Mouse (Mus musculus) cerebellum, adult 2 months (tissue): Measurements from ENCODE around the gene Nsd2. TPM values are rescaled to one million over a fixed set of nuclear protein-coding genes. Genes with fewer than 3 reads are reported as not detected.
"Not testable (repeated sequence)": the region's sequence is repeated elsewhere in the genome, so short reads cannot be mapped to it uniquely, and the experiment has no call there.

Experiments
- DNase-seq, 2 experiments: peaks; one replicate each; pipeline ENCODE4 v3.0.0; 2021
- H3K27ac ChIP-seq: fragments of 200-500 bp; 2 replicates; pipeline ENCODE4 v1.5.1; 2012; ENCODE audit warnings: low read length, control low read depth, inconsistent platforms; ENCODE audit not compliant: insufficient read depth
- H3K27me3 ChIP-seq: fragments of 200-500 bp; 2 replicates; pipeline ENCODE4 v1.6.1; 2012; ENCODE audit warnings: inconsistent platforms, mild to moderate bottlenecking, low read length, moderate library complexity; ENCODE audit not compliant: control insufficient read depth, insufficient read depth
- H3K4me1 ChIP-seq: fragments of 200-500 bp; 2 replicates; pipeline ENCODE4 v1.6.1; 2011; ENCODE audit warnings: low read length; ENCODE audit not compliant: control insufficient read depth, insufficient read depth
- H3K4me3 ChIP-seq: fragments of 200-500 bp; replicated peaks from 2 replicates; pipeline ENCODE3; 2011; ENCODE audit warnings: mild to moderate bottlenecking, low read depth, low read length, control low read depth; ENCODE audit not compliant: insufficient read depth
- CTCF ChIP-seq: fragments of 200-500 bp; IDR thresholded peaks from 2 replicates; pipeline ENCODE4 v1.5.1; 2011; ENCODE audit warnings: low read depth, mild to moderate bottlenecking, control low read depth, low read length, moderate library complexity, borderline replicate concordance; ENCODE audit not compliant: insufficient read depth
- POLR2A ChIP-seq: fragments of 200-500 bp; IDR thresholded peaks from 2 replicates; pipeline ENCODE4 v1.6.1; 2011; ENCODE audit warnings: low read length, control low read depth, borderline replicate concordance; ENCODE audit not compliant: insufficient read depth
- WGBS: fragments of 180-500 bp; shearing (Covaris S2); methylation state at CpG from one replicate; pipeline ENCODE4 v1.1.7; 2018; 5-methylcytosine and 5-hydroxymethylcytosine counted together
- polyA plus RNA-seq: library from polyadenylated mRNA; depleted of rRNA; stranded (reverse); fragments of >200 nt; gene quantifications from 2 replicates; pipeline ENCODE4 v1.2.3, GENCODE M21; 2012

The Nsd2 gene
- polyA plus RNA-seq, 1 experiment = 43.3 TPM

GRCm38 (mm10) chr5:33900701-33901263, 80.3 kb downstream of the Nsd2 start:
- Histone ChIP-seq H3K4me3 (no peak overlapping the region), H3K4me1 (peaks cover 6% of the 10 kb centered on the region; the same call in 1 of the 2 replicates), H3K27me3 (no peaks in the 10 kb centered on the region), H3K27ac (no peak overlapping the region)
- 89% methylated on average over 9 of the region's 9 CpGs for WGBS
- TF ChIP-seq POLR2A = no peak
- no peak for TF ChIP-seq CTCF
- DNase-seq = no peak

GRCm38 (mm10) chr5:33901278-33901677, 80.8 kb downstream of the Nsd2 start:
- H3K4me1 ChIP-seq = peaks cover 6% of the 10 kb centered on the region; the same call in 1 of the 2 replicates
- H3K27me3 ChIP-seq = no peaks in the 10 kb centered on the region
- H3K4me3 ChIP-seq = no peak overlapping the region
- 75% methylated on average over 3 of the region's 3 CpGs for WGBS
- TF ChIP-seq POLR2A (no peak), CTCF (no peak)
- H3K27ac ChIP-seq = no peak overlapping the region
- no peak for DNase-seq

- 51% methylated on average over 2 of the region's 2 CpGs for WGBS
- H3K27me3 ChIP-seq = no peaks in the 10 kb centered on the region
- TF ChIP-seq CTCF (no peak), POLR2A (no peak)
These were observed 82.2 kb downstream of the Nsd2 start for GRCm38 (mm10) chr5:33902696-33903095.

GRCm38 (mm10) chr5:33903176-33903575, 82.7 kb downstream of the Nsd2 start:
- no peak overlapping the region for H3K27ac ChIP-seq
- WGBS = 83% methylated on average over 9 of the region's 9 CpGs
- no peak overlapping the region for H3K4me3 ChIP-seq
- no peaks in the 10 kb centered on the region for H3K27me3 ChIP-seq
- no peak for DNase-seq
- H3K4me1 ChIP-seq = peaks cover 6% of the 10 kb centered on the region; the same call in 1 of the 2 replicates
- TF ChIP-seq CTCF (no peak), POLR2A (no peak)

More at GRCm38 (mm10) chr5:33902696-33903095, 82.2 kb downstream of the Nsd2 start:
- no peak for DNase-seq
- no peak overlapping the region for H3K4me3 ChIP-seq
- no peak overlapping the region for H3K27ac ChIP-seq
- peaks cover 6% of the 10 kb centered on the region; the same call in 1 of the 2 replicates for H3K4me1 ChIP-seq

- H3K4me1 ChIP-seq, DNase-seq, H3K4me3 ChIP-seq, H3K27ac ChIP-seq, H3K27me3 ChIP-seq: not testable (repeated sequence)
These were observed 94.5 kb downstream of the Nsd2 start for GRCm38 (mm10) chr5:33915031-33915430.

- WGBS = 82% methylated on average over 2 of the region's 2 CpGs
- H3K4me3 ChIP-seq = not testable (repeated sequence)
These were observed 96.1 kb downstream of the Nsd2 start for GRCm38 (mm10) chr5:33916616-33917015.

GRCm38 (mm10) chr5:33919466-33919865, 98.9 kb downstream of the Nsd2 start:
- TF ChIP-seq CTCF (no peak), POLR2A (no peak)
- H3K27me3 ChIP-seq = no peaks in the 10 kb centered on the region
- peak; percentile 79 to 96 for DNase-seq
- 14% methylated on average over 1 of the region's 1 CpGs for WGBS
- no peak overlapping the region for H3K4me3 ChIP-seq
- H3K4me1 ChIP-seq = peaks cover 29% of the 10 kb centered on the region
- no peak overlapping the region for H3K27ac ChIP-seq

More at GRCm38 (mm10) chr5:33916616-33917015, 96.1 kb downstream of the Nsd2 start:
- H3K27ac ChIP-seq, DNase-seq, H3K27me3 ChIP-seq: not testable (repeated sequence)
- peaks cover 16% of the 10 kb centered on the region for H3K4me1 ChIP-seq

- H3K27me3 ChIP-seq = no peaks in the 10 kb centered on the region
- DNase-seq = peak; percentile 43 to 44
- WGBS = 56% methylated on average over 2 of the region's 2 CpGs
- H3K4me1 ChIP-seq = peaks cover 29% of the 10 kb centered on the region
- H3K4me3 ChIP-seq = no peak overlapping the region
- TF ChIP-seq POLR2A (no peak), CTCF (no peak)
- H3K27ac ChIP-seq = peak overlapping the region; percentile 69
These were observed 99.5 kb downstream of the Nsd2 start for GRCm38 (mm10) chr5:33920037-33920436.

GRCm38 (mm10) chr5:33920924-33921323, 100.4 kb downstream of the Nsd2 start:
- peak overlapping the region; percentile 40 for H3K27ac ChIP-seq
- WGBS = 63% methylated on average over 4 of the region's 4 CpGs

More at GRCm38 (mm10) chr5:33920924-33921323, 100.4 kb downstream of the Nsd2 start:
- H3K4me1 ChIP-seq = peaks cover 29% of the 10 kb centered on the region
- DNase-seq = no peak
- TF ChIP-seq POLR2A (no peak), CTCF (no peak)
- no peak overlapping the region for H3K4me3 ChIP-seq
- H3K27me3 ChIP-seq = no peaks in the 10 kb centered on the region
